Mouse (Mus musculus) cerebellum, postnatal 36 days (tissue): Measurements from ENCODE around the gene Sae1.

Experiments used
- DNase-seq, 2 experiments: peaks; one replicate each; pipeline ENCODE4 v3.0.0; 2021 to 2022; ENCODE audit warnings: mixed read lengths in 2 of 2

Gene Sae1

DNA sequence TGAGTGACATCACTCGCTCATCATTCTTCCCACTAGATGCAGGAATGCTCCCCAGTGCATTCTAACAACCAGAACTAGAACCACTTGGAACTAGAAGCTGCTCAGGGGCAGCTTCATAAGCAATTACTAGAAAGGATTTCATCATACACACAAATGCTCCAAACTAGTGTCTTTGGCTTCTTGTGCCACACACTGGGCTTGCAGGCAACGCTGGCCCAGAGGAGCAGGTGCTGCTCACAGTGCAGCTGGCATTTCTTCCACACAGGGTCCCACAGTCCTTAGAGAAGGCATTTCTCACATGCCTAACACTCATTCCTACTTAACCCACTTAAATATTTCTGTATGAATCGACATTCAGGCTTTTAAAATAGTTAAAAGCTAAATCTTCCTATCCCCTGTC, 30.0 kb downstream of the Sae1 start:
- DNase-seq = no peak

GRCm38 (mm10) chr7:16355854-16356594, 31.6 kb downstream of the Sae1 start:
- DNase-seq = no peak

DNA sequence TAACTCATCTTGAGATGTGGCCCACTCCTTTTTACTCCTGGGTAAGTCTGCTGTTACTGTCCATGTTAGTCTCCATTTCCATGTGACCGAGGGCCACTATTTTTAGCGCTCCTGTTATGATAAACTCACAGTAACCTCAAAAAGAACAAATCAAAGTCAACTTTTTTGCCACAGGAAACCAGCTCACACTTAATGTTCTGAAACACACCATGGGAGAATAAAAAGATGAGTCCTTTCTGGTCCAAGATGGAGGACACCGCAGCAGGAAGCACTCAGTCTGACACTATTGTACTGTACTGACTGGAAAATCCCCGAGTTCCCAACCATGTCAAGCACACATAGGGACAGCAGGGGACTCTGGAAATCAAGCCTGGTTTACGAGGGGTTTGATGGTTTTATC, 37.6 kb downstream of the Sae1 start:
- DNase-seq = no peak

DNA sequence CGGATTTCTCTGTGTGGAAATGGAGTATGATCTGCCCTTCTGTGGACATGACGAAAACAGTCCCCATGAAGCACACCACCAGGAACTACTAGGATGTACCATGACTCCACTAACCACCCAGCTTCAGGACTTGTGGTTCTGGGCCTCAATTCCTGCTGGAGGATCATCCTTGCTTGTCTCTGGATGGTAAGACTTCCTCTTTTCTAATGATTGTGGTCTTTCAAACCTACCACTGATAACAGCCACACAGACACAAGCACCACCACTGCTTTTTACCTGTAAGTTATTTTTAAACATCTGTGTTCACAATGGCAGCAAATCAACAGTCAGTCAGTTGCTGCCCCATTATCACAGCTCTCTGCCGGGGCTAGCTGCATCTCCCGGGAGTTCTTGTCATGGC, 42.3 kb downstream of the Sae1 start:
- DNase-seq = no peak

GRCm38 (mm10) chr7:16344598-16344997, 43.0 kb downstream of the Sae1 start:
- no peak for DNase-seq

DNA sequence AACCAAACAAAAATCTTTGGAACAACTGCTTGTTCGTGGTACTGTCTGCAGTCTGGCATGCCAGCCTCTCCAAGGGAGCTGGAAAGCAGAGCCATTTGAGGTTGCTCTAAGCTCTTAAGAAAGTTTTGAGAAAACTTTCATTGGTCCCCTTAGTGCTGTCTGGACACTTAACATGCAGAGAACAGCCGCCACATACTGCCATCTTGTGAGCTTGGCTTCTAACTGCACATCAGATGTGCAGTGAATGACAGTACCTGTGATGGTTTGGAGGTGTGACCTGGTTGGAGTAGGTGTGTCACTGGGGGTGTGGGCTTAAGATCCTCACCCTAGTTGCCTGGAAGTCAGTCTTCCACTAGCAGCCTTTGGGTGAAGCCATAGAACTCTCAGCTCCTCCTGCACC, 49.9 kb downstream of the Sae1 start:
- DNase-seq = no peak

GRCm38 (mm10) chr7:16329146-16329545, 58.5 kb downstream of the Sae1 start:
- no peak for DNase-seq

- DNase-seq = no peak
Observed at GRCm38 (mm10) chr7:16326607-16326971, 61.0 kb downstream of the Sae1 start.

- DNase-seq = peak; percentile 66 to 80
Observed at GRCm38 (mm10) chr7:16325920-16326606, 61.5 kb downstream of the Sae1 start.

DNA sequence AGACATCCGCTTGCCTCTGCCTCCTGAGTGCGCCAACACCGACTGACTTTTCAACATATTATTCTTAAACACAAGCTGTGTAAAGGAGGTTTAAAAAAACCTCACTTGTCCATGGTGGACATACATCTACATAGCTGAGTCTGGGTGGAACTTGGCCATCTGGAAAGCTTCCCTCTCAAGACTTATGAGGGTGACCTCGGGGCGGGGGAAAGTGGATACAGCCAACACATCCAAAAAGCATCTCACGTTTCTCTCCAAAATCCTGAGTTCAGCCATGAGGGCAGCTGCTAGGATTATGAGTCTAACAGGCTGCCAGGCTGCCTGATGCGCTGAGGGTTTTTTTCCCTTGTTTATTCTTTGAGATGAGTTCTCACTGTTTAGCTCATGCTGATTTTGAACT, 62.9 kb downstream of the Sae1 start:
- DNase-seq = no peak

DNA sequence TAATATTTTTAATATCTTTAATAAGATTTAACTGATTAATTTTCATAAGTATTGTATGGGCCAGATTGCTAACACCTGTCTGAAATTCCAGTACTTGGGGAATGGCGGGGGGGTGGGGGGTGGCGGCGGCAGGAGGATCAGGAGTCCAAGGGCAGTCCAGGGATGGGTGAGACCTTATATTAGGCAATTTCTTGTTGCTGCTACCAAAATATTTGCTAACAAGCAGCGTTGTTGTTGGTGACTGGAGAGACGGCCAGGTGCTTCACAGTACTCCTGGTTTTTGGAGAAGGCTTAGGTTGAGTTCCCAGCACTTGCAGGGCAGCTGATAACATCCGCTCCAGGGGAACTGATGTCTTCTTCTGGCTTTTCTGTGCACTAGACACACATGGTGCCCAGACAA, 67.1 kb downstream of the Sae1 start:
- DNase-seq = no peak

DNA sequence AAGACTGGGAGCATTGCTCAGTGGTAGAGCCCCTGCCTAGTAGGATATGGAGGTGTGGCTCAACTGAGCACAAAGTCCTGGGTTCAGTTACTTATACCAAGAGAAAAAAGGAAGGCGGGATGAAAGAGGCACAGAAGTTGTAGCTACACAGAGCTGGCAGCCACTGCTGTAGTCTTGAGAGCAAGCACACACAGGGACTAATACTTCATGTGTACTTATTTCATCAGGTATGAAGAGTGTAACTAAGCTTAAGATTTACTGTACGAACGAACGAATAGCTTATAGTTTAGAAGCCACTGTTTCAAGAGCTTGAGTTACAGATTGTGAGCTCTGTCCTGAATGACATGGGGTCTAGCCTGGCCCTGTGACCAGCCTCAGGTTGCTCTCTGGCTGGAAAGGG, 68.4 kb downstream of the Sae1 start:
- DNase-seq = no peak

DNA sequence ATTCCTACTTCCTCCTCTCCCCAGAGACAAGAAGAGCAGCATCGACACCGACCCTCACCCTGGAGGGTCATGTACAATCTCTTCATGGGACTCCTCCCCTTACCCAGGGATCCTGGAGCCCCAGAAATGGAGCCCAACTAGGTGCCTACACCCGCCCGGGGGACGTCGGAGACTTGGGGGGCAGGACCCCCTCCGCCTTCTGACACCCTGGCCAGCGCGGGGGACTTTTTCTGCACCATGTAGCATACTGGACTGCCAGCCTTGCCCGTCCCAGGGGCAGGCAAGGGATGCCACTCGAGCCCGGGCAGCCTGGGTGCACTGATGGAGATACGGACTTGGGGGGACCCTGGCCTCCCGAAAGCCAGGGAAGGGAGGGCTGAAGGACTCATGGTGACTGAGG, 70.5 kb downstream of the Sae1 start:
- no peak for DNase-seq

DNA sequence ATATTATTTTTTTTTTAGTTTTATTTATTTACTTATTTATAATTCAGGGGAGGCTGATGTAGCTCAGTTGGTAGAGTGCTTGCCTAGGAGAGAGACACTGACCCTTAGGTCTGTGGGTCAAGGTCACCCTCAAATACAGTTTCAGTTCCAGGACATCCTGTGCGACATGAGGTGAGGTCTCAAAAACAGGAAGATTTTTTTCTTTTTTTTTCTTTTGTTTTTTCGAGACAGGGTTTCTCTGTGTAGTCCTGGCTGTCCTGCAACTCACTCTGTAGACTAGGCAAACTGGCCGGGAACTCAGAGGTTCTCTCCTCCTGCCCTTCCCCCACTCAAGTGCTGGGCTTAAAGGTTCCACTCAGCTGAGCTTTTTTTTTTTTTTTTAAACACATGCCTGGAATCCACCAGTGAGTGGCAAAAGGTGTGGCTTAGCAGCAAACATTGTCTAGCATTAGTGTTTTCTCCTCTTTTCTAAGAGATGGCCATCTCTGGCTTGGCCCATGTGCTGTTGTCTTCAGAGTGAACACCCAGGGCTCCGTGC, 72.3 kb downstream of the Sae1 start:
- DNase-seq = no peak

- no peak for DNase-seq
Observed at GRCm38 (mm10) chr7:16314221-16314775, 73.3 kb downstream of the Sae1 start.

GRCm38 (mm10) chr7:16313481-16314220, 74.0 kb downstream of the Sae1 start:
- DNase-seq = peak; percentile 82 to 87

GRCm38 (mm10) chr7:16312672-16313311, 74.8 kb downstream of the Sae1 start:
- DNase-seq = peak; percentile 35 to 44

- DNase-seq = peak in 1 of 2 experiments; percentile 22
Observed at GRCm38 (mm10) chr7:16312011-16312671, 75.5 kb downstream of the Sae1 start.

DNA sequence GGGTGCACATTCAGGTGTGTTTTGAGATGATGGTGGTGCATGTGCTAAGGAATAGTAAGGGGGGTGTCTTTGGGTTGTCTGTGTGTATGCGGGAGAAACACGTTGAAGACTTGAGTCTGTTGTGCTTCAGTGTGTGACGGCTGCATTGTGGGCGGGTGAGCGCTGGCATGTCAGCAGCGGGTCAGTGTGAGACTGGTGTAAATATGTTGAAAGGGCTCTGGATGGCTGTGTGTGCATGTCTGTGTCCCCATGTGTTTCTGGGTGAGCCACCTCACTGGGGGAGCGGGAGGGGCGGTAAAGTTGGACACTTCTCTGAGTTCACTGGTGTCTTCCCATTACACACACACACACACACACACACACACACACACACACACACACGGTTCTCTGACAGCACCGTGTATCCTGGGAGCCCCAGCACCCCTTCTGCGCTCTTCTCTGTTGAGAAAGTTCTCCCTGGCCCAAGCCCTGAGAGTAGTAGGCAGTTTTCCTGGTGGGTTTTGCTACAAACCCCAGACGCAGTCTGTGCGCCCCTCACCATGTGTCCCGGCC, 76.1 kb downstream of the Sae1 start:
- peak; percentile 23 to 48 for DNase-seq

DNA sequence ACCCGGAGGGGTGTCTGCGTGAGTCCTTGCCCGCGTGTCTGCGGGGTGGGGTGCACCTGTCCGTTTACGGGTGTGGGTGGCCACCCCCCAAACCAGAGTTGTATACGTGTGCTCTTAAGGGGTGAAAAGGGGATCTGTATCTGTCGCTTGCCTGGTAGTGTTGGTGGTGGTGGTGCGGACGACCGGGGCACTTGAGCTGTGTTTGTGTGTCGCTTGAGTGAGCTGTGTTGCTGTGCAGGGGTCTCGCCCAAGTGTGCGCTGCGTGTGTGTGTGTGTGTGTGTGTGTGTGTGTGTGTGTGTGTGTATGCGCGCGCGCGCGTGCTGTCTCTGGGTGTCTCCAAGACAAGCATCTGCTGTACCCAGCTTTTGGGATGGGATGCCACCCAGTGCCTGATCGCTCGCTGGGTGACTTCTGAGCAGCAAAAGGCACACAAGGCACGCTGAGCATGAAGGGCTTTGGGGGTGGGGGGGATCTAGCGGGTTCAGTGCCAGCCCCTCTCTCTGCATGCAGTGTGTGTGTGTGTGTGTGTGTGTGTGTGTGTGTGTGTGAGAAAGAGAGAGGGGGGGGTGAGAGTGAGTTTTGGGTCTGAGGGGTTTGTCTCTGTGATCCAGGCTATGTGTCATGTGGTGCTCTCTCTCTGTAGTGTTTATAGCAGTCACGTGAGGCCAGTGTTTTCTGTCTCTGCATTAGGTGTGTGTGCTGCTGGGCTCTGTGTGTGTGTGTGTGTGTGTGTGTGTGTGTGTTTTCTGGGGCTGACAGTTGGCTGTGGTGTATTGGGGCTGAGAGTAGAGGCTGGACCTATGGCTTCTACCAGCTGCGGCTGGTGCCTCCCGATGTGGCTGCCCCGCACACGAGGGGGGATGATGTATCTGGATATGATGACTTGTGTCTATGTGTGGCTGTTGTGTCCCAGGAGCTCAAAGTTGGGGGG, 76.8 kb downstream of the Sae1 start:
- peak; percentile 50 to 59 for DNase-seq
